Mouse (Mus musculus): ENCODE data around the gene Actr5.
A peak's percentile ranks its signal among the peaks of the same experiment; 100 is the strongest.

Actr5 gene

DNA sequence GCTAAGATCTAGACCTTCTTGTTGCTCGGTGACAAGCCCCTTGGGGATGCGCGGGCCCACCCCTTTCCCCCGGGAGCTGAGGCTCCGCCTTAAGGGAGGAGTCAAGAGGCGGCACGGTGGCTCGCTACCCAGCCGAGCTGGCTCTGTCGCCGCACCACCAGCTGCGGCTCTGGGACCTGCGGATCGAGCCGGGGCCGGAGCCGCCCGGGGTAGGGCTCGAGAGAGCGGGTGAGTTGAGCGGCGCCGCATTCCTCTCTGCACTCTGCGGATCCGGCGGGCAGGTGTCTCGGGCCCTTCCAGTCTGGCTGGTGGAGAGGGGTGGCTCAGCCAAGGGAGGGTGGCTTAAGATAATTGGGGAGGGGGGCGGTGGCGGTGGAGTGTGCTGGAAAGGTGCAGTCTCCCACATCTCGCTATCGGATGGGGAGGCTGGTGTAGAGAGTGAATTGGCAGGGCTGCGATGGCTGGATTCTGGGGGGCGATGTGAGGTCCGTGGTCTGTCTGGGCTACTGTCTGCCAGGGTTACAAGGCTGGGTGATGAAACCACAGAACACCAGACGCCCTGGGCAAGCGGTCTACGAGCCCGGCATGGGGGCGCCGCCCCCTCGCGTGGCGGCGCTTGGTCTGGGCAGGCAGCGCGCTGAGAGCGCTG lies 42.5 kb downstream of the Actr5 start:
- peak; percentile 60 for DNase-seq (ENCODE audit: low spot score)

DNA sequence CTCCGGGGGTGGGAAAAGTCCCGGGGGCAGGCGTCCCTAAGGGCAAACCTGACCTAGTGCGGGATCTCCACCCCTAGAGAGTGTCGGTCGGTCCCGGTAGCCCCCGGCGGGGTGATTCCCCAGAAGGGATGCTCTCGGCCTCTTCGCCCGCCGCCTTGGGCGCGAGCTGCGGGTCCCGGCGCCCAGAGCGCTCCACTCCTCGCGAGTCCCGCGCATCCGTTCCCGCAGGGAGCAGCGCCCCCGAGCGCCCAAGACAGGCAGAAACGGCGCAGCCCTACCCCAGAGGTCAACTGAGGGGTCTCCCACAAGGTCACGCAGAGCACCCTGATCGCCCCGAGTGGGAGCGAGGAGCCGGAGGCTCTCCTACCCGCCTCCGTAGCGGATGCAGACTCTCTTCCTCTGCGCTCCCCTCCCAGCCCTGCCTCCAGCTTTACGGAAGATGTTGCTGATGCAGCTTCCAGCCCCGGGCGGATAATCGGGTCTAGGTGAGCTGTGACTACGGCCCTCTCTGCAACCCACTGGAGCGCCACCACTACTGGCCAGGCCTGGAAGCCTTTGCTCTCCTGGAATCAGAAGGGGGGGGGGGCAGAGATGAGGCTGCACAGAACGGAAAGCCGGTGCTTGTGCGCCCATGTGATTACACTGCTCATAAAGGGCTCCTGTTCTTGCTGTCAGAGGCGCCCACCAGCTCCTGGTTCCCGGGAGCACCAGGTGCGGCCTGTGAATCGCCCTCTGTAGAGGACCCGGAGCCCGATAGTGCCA lies 43.2 kb downstream of the Actr5 start:
- no peak for DNase-seq (ENCODE audit: low spot score)

DNA sequence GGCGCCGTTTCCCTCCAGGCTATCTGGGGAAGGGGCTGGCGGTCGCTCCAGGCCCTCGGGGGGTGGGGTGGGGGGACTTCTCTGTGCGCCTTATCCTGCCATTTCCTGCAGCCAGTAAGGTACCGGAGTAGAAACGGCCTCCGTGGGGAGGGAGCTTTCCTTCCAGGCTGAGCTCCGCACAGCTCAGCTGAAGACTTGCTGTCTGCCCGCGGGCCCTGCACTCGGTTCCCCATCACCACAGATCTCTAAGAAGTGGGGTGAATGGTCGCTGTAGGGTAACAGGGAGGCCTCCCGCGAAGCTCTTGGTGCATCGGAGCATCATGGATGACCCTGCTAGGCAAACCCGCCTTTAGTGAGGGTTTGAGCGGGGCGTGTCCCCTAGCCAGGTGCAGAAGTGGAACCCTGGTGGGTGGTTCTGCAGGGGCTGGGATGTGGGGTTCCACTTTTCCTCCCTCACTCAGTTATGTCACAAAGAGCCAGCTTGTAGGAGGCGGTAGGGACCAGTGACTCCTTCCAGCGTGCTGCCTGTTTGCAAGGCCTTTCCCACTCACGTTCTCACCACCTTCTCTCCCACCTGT lies 43.8 kb downstream of the Actr5 start:
- no peak for DNase-seq (ENCODE audit: low spot score)

DNA sequence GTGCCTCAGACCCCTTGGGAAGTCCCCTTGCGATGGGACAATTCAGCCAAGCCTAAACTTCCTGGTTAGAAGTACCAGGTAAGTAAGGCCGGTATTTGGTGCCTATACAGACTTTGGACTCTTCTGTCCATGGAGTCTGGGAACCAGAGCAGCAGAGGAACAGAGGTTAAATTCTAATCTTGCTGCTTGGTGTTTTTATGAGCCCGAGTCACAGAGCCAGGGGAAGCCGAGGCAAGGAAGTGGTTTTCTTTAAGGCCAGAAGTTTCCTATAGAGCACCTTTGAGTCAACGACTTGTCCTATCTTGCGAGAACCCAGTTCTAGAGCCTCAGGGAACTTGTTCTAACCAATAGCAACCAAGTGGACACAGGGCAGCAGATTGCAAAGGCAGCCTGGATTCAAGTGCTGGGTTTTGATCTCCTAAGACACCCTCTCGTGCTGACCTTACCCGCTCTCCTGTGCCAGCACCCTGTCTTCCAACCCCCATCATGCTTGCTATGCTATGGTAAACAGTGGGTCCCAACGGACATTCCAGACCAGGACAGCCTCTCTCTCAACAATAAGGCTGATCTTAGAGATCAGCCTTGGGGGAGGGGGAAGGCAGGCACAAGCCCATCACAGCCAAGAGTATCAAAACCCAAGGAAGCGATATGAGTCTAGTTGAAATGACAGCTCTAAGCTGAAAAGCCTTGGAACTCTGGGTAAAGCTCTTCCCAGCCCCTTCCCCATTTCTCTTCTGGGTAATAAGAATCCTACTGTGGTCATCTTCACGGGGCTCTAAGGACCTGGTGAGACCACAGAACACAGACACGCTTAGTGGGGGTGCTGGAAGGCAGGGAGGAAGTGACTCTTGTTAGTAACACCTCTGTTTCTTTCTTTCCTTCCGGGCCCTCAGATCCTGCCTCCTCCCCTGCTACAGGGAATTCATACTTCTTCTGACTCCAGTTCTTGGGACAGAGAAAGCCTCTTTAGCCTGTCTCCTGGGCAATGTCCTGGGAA lies 44.8 kb downstream of the Actr5 start:
- DNase-seq (ENCODE audit: low spot score): peak; percentile 57

DNA sequence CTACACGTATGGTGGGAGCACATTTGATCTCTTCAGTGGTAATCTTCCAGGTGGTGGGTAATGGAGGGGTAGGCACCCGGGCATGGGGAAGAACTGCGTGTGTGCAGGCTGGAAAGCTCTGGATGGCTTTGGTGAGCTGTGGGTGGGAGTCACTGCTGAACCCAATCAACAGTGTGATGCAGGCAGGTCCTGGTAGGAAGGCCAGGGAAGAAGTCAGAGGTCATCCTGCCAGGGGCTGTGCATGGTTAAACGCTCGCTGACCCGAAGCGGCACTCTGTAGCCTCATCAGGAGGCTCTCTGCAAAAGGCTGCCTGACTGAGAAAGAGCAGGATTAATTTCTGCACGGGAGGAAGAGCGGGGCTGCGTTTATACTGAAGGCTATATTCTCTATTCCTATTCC lies 45.9 kb downstream of the Actr5 start:
- DNase-seq (ENCODE audit: low spot score): no peak

DNA sequence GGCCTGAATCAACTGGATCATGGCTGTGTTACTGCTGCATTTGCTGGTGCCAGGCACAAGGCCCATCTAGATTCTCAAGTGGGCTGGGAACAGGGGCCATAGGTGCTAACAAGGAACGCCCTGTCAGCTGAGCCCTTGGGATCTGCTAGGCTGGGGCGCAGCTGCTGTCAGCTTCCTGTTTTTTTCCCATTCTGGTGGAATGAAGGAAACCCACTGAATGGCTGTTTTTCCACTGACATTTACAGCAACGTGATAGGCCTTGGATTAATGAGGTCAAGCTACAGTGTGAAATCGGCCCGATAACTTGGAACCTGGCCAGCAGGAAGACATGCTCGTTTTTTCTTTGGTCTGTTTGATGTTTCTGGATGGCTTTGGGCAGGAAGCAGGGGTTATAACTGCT lies 48.1 kb downstream of the Actr5 start:
- peak; percentile 77 for DNase-seq (ENCODE audit: low spot score)

GRCm38 (mm10) chr2:158673493-158673892 lies 48.8 kb downstream of the Actr5 start:
- no peak for DNase-seq (ENCODE audit: low spot score)

DNA sequence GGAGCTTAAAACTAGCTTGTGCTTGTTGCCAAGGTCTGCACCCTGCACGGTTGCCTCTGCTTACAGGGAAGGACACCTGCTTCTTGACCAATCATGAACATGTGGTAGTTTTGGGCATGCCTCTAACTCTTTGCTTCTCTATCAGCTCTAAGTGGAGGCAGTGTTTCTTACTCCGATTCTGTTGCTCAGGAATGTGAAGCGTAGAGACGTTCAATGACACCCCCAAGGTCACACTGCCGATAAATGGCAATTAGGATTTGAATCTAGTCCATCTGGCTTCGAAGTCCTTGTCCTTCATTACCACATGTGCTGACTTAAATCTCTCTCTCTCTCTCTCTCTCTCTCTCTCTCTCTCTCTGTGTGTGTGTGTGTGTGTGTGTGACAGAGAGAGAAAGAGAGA lies 49.4 kb downstream of the Actr5 start:
- no peak for DNase-seq (ENCODE audit: low spot score)

GRCm38 (mm10) chr2:158674759-158675158 lies 50.1 kb downstream of the Actr5 start:
- no peak for DNase-seq (ENCODE audit: low spot score)

DNA sequence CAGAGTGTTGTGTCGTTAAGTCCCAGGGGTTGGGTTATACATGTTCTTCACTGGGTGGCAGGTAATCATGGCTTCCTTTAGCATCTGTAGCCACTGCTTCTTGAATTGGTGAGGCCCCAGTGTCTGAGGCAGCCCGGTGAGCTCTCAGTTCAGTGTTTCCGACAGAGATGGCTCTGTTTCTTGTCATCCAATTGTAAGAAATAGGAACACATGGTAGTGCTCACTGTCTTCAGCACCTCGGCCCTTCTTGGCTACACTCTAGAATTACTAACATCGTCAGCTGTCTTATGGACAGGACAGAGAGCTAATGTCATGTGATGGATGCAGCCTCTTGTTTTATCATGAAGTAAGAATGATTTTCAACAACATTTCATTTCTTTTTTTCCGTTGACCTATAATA lies 50.5 kb downstream of the Actr5 start:
- no peak for DNase-seq (ENCODE audit: low spot score)

DNA sequence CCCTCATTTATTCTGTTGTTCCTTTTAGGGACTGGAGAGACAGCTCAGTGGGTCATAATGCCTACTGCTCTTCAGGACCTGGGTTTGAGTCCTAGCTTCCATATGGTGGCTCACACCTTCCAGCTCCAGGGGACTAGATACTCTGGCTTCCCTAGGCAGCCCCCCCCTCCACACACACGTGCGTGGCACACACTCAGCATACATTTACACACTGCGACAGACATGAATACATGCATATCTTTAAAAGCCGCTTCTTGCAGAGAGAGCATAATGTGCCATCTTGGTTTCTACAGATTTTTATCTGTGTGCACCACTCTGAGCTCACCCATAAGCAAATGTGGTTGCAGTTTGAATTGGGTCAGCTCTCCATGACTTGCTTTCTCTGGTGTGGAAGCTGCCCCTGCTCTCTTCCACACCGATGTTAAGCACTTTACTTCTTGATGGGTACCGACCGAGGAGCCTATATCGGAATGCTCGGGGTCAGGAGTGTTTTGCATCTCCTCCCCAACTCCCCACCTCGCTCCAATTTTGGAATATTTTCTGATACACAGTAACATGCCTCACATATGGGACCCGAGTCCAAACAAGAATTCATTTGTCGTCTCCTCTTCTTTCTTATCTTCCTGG lies 51.3 kb downstream of the Actr5 start:
- DNase-seq (ENCODE audit: low spot score): no peak

DNA sequence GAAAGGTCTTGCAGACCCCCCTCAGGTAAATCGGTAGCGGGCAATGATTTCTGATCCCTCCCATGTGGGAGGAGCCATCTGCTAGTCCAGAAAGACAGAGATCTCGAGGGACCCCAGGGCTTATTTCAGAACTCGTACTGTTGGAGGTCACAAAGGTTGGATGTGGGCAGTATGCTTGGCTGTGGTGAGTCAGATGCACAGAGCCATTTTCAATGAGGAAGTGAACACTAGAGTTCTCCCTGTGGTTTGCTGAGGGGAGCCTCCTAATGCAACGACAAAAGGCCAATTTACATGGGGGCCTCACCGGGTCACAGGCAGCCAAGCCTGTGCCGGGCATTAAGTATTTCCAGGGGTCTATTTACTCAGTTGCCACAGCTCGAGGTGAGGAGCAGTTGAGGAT lies 53.3 kb downstream of the Actr5 start:
- DNase-seq (ENCODE audit: low spot score): no peak

DNA sequence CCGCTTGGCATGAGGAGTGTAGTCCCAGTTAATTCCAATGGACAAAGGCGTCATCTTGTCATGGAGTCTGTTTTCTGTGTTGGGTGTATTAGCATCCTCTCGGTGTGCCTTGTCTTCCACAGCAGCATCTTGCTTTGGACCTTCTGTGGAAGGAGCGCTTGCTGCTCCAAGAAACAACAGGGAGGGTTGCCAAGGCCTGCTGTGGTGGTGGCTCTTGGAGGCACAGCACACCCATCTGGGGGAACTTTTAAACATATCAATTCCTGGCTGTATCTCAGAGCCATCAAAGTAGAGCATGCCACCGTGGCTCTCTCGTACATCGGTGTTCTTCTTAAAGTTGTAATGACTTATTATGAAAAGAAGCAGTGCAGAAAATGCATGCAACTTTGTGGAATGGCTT lies 54.4 kb downstream of the Actr5 start:
- no peak for DNase-seq (ENCODE audit: low spot score)

DNA sequence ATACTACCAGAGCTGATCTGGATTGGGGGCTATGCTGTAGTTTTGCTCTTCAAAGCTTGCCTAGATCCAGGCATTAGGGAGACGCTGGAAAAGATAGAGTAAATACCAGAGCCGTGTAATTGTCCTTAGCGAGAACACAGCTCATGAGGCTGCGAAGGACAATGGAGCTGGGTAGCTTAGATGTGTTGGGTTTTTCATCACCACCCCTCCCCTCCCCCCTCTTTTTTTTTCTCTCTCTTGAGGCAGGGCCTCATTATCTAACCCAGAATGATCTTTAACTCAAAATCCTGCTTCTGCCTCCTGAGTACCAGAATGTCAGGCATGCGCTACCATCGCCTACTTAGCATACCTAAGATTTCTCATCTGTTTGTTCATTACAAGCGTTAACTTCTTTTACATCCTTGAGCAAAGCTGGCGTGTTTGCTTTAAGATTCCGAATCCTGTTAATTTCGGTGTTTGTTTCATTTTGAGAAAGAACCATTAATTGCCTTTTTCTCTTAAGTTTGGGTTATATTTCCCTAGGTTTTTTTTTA lies 55.7 kb downstream of the Actr5 start:
- DNase-seq (ENCODE audit: low spot score): no peak

DNA sequence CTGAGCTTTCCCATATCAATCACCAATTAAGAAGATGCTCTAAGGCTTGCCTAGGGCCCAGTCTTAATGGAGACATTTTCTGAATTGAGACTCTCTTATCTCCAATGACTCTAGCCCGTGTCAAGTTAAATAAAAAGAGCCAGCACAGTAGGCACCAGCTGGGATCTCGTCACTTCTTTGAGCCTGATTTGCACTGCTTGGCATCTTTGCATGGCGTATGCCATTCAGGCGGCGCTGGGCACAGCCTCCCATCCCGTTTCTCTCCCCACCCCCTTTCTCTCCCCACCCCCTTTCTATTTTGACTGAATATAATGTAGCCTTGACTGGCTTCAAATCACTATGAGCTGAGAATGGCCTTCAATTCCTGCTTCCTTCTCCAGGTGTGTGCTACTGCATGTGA lies 57.0 kb downstream of the Actr5 start:
- no peak for DNase-seq (ENCODE audit: low spot score)

GRCm38 (mm10) chr2:158682344-158683037 lies 57.8 kb downstream of the Actr5 start:
- no peak for DNase-seq (ENCODE audit: low spot score)

- DNase-seq (ENCODE audit: low spot score): no peak
Observed at GRCm38 (mm10) chr2:158683038-158683413, 58.3 kb downstream of the Actr5 start.

DNA sequence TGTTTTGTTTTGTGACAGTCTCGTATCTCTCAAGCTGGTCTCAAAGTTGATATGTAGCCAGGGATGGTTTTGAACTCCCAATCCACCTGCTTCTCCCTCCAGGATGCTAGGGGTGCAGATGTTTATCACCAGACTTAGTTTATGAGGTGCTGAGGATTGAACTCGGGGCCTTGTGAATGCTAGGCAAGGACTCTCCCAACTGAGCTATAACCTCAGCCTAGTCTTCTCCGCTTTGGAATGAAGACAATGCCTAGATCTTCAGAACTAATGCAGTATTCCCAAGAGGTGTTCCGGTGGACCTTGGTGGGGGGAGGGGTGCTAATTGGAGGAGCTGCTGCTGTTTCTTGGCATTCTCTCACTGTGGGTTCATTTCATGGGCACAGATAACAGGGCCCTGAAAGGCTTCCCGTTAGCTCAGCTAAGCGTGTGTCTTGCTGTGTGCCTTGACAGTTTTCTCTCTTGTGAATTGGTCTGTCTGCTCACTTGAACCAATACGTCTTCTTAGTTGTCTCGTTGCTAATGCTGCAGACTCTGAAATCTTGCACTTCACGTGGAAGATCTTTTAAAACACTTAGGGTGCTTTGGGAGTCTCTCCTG lies 59.7 kb downstream of the Actr5 start:
- DNase-seq (ENCODE audit: low spot score): no peak

DNA sequence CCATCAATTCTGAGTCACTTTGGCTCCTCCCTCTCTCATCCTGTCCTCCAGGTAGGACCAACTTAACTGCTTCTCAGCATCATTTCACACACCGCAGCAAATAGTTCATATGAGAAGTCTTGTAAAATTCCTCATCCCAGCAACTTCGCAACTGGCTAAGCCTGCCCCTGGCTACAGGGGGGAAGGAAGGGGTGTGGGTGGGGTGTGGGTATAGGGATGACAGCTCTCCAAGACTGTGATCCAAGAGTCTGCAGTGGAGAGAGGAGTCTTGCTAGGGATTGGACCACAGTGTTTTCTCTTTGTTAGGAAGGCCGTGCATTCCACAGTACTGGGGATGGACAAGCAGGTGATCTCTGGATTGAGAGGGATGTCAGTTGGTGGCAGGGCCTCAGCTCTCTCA lies 60.2 kb downstream of the Actr5 start:
- no peak for DNase-seq (ENCODE audit: low spot score)

- no peak for DNase-seq (ENCODE audit: low spot score)
Observed at GRCm38 (mm10) chr2:158686394-158686793, 61.7 kb downstream of the Actr5 start.
